Mouse (Mus musculus) lung, postnatal 14 days (tissue): ENCODE results near the gene Park7.
A peak's percentile ranks its signal among the peaks of the same experiment; 100 is the strongest.
"Not testable (repeated sequence)": the region's sequence is repeated elsewhere in the genome, so short reads cannot be mapped to it uniquely, and the experiment has no call there.

Experiments used
- DNase-seq: peaks from one replicate; pipeline ENCODE4 v3.0.0; 2021

Park7 gene

DNA sequence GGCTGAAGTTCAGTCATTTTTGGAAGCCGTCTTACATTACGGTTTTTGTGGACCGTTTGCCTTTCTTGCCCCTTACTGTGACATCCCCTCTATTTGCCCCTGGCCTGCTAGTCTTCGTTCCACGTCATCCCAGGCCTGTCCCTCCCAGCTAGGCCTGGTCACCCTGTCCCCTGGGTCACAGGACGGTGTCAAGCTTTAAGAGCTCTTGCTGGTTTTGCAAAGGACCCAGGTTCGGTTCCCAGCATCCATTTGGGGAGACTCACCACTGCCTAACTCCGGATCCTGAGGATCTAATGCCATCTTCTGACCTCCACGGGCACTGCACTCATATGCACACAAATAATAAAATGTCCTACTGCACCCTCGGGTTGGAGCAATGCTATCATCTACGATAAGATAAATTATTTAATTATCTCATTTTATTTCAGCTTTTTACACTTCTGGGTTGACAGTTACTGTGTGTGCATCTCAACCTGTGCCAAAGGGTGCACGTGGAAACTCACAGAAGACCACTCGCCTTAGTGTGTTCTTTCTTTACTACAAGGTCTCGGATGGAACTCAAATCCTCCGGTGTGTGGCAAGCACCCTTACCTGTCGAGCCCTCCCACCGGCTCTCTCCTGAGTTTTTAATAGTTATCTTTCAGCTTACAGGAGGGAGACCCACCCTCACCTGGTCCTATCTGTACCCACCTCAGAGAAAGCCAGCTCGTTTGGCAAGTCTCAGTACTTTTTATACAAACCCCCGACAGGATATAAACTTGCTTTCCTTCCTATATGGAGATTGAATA, 3.9 kb downstream of the Park7 start:
- no peak for DNase-seq

DNA sequence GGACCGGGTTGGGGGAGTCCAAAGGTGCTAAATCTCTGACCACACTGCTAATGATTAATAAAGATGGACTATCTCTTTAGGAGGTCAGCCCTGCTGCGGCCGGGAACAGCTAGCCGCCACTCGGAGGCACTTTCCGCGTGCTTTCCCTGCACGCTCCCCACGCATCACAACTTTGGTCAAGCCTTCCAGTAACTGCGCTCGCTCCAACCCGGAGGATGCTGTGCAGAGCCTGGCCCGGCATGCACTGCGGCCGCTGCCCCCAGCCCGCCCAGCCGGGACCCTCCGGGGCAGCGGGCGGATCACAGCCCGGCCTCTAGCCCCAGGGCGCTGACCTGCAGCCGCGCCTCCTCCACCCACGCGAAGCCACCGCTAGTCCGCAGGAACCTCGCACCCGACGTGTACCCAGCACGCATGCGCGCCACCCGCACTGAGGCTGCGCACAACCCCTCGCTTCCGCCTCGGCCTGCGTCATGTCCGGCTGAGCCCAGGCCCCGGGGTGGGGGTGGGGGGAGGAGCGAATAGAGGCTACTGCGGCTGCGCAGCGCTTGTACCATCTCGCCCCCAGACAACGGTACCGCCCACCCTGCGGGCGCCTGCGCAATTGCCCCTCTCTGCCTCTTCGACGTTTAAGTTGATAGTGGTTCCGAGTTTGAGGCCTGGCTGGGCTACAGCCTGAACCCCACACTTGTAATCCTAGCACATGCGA, 4.6 kb downstream of the Park7 start:
- DNase-seq = peak; percentile 99

DNA sequence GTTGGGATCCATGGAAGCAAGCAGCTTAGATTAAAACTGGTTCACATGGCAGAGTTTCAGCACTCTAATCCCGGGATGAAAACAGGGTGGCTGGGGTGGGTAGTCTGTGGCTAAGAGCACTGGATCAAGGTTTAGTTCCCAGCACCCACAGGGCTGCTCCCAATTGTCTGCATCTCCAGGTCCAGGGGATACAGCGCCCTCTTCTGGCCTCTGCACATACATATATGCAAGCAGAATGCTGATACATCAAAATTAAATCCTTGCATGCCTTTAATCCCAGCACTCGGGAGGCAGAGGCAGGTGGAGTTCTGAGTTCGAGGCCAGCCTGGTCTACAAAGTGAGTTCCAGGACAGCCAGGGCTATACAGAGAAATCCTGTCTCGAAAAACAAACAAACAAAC, 5.7 kb downstream of the Park7 start:
- DNase-seq = not testable (repeated sequence)

DNA sequence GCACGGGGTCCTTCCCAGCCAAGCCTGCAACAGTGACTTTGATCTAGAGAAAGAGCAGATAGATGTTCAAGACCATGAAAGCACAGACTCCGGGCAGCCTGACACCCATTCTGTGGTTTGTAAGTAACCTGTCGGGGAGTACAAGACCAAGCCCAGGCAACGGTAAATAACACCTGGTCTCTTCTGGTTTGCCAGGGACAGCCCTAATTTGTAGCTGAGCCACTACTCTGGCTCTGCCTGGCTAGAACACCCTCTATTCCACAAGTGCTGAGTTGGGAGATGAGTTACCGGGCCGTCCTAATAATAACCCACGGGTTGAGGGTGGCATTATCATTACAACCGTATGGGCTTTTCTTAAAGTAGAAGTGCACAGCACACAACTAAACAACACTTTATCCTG, 7.1 kb downstream of the Park7 start:
- no peak for DNase-seq

DNA sequence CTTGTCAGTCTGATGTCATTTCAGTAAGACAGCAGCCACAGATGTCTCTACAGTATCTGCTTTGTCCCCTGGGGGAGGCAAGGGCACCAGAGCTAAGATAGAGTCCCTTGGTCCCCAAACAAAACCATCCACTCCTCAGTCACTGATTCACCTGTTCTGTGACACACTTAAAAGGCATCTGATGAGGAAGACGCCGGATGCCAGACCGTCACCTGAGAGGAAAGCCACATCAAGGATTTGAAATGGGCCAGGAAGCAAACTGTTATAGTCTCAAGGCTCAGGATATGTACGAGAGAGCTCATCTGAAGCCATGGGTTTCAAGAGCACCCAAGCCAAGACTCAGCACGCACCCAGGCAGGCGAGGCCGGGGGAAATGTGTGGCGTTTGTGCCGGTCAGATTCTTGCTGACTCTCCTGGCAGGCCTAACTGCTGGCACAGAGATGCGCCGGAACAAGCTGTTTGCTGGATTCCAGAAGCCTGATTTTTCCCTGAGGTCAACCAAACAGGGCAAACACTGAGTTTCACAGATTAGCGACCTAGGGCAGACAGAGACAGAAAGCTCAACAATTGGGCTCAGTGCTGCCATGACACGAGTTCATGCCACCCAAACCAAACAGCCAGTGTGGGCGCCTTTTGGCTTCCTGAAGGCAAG, 11.0 kb downstream of the Park7 start:
- DNase-seq = no peak

DNA sequence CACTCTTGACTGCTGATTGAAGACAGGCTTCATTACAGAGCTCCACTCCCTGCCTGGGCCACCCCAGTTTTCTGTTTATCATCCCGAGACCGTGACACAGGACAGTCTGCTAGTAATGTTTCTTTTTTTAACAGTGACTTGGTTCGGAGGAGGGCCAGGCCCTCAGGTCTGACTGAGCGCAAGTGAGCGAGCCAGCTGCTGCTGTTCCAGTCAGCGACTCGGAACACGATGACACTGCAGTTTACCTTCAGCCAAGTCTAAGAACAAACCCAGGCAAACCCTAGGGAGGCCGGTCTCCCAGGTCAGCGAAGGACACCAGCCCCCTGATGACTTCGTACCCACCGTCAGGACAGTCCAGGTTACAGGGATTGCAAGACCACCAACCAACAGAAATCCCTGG, 12.2 kb downstream of the Park7 start:
- DNase-seq = no peak

DNA sequence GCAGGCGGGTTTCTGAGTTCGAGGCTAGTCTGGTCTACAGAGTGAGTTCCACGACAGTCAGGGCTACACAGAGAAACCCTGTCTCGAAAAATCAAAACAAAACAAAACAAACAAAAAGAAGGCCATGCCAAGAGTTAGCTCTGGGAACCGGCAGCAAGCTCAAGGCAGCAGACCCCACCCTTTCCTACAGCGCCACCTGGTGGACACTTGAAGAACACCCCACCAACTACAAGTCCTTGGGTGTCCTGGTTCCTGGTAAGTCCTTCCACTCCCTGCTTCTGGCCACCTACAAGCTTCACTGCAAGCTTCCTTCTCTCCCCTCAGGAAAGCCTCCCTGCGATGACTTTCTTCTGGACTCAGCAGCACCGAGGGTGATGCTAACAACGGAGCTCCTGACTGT, 12.6 kb downstream of the Park7 start:
- peak; percentile 86 for DNase-seq

DNA sequence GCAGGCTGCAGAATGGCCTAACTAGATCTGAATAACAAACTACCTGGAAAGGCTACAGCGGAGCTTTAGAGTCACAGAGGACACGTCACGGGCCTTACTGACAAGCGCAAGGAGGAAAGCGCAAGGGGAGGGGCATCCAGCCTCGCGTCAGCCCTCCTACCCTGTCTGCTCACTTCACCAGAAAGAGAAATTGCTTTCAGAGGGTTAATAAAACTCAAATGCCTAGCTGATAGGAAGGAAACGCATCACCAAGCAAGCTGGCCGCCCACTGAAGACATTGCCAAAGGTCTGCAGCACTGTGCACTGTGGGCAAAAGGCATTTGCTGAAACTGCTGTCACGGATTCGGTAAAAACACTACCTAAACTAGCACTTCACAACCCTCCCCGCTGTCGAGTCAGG, 13.8 kb downstream of the Park7 start:
- no peak for DNase-seq

DNA sequence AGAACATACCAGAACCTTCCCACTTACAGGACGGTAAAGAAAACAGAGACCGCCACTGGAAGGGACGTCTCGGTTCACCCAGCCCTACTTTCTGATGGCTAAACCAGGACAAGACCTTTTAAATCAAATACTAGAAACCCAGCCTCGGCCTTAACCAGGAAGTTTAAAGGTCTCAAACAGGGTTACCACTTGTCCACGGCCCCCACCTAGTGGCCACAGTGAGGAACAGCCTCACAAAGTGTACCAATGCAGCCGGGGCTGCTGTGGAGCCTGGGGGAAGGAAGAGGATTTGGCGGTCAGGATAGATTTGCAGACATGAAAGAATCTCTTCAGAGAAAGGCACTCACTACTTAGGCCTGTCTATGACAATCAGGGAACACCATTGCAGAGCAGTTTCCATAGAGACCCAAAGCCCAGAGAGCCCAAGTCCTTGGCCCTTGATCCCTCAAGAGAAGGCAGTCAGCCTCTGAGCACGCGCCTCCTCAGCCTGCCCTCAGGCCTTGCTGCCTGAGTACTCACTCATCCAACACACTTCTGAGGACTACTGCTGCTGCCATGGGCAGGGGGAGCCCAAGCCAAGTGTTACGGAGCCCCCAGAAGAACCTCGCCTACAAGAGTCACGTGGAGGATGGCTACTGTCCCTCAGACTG, 15.4 kb downstream of the Park7 start:
- DNase-seq = peak; percentile 74

DNA sequence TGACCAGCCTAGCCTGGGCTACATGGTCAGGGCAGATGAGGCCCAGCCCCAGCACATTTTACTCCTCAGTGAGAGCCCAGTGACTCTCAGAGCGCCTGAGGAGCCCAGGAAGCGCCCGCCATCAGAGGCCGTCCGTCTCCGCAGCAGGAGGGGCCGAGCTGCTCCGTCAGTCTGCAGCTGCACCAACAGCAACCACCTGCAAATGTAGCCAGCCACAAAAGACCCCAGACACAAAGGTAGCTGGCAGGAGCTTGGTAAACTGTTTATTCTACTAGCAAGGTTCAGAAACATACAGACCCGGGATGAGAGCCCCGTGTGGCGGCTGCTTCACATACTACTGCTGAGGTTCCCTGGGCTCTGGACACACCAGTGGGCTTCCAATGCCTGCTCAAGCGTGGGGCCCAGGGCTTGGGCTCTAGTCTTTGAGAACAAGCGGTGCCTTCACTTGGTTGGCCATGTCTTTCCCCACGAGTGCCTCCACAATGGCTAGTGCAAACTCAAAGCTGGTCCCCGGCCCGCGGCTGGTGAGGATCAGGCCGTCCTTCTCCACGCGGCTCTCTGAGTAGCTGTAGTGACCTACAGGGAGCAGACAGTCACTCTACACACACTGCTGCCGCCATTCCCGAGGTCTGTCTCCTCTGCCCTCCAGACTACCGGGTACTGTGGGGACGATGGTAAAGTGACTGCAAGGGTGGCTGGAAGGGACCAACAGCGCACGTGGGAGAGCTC, 17.2 kb downstream of the Park7 start:
- no peak for DNase-seq

DNA sequence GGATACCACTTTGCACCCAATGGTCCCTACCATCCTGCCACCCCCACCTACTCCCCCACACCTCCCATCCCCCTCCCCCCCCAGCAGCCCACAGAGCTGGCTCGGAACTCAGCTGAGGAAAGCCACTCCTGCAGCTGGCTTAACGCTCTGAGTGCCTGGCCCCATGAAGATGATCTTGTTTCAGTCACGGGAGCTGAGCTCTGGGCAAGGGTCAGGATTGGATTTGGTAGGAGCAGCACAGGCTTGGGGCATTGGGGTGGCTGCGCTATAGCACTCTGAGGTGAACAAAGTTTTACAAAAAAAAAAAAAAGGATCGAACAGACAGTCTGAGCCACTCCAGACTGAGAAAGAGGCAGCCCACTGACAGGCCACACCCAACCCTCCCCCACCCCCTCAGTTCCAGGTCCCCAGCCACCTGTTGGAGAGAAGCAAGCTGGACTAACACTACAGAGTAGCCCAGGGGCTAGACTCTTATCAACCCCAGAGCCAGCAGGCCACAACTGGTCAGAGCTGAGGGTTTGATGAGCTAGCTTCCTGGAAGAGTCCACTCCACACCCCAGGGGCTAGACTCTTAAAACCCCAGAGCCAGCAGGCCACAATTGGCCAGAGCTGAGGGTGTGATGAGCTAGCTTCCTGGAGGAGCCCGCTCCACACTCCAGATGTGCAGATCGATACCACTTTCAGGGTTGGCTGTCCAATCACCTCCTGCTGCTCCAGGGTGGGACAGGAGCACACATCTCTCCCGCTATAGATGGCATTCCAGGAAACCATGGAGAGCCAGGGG, 19.3 kb downstream of the Park7 start:
- no peak for DNase-seq

DNA sequence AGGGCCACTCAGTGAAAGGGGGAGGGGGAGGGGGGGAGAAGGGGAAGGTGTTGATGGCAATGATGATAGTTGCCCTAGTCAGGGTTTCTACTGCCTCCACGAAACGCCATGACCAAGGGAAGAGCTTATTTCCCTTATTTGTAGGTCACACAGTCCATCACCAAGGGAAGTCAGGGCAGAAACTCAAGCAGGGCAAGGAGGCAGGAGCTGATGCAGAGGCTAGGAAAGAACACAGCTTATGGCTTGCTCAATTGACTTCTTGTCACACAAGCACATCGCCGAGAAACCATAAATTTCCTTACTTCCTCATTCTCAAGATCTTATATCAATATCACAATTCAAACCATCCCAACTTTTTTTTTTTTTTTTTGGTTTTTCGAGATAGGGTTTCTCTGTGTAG, 22.9 kb downstream of the Park7 start:
- no peak for DNase-seq

DNA sequence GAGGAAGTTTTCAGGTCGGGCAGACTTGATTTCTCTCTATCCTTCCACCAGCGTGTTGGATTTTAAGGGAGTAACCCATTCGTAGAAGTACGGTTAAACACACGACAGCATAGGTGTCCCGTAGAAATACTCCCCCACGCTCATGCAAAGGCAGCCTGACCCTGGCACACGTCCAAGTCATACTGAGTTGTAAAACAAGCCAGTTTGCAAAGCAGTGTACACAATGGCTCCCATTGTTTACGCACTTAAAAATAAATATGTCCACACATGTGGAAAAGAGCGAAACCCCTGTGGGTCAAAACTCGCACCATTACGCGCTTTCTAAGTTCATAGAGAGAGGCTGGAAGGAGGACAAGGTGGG, 24.3 kb downstream of the Park7 start:
- peak; percentile 43 for DNase-seq

DNA sequence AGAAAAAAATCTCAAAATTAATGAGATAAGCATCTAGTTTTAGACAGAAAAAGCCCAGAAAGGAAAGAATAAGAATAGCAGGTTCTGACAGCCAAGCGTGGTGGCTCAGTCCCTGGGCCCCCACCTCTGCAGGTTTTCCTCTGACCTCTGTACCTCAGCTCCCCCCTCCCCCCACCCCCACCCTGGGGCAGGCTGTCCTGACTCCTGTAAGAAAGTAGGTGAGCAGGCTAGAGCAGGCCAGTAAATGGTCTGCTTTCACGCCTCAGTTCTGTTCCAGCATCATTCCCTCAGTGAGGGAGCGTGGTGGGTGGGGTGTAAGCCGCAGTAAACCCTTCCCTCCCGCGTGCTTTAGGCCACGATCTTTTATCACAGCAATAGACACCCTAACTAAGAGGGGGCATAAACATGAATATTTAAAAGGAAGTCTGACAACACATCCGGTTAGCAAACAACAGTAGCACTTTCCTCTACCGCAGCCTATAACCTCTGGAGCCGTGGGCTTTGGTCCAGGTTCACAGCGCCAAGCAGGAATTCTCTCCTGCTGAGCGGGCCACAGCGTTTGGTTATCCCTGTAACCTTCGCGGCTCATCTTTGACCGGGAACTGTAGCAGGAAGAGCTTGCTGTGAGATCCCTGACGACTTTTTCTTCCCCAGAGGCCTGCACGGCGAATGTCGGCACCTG, 24.8 kb downstream of the Park7 start:
- DNase-seq = no peak

DNA sequence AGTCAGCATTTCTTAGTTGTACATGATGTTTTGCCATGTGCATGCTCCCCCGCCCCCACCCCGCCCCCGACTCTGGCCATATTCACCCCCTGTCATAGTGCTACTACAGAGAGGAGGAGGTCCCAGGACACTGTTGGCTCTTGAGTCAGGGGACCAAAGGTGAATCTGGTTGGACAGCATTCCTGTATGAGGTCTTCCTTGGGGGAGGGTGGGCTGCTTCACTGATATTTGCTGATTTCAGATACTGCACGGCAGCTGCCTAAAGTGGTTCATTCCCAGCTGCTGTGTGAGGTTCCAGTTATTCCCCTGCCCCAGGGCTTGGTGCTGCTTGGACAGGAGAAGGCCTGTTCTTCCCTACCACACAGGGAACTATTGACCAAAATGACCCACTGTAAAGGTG, 25.7 kb downstream of the Park7 start:
- no peak for DNase-seq

DNA sequence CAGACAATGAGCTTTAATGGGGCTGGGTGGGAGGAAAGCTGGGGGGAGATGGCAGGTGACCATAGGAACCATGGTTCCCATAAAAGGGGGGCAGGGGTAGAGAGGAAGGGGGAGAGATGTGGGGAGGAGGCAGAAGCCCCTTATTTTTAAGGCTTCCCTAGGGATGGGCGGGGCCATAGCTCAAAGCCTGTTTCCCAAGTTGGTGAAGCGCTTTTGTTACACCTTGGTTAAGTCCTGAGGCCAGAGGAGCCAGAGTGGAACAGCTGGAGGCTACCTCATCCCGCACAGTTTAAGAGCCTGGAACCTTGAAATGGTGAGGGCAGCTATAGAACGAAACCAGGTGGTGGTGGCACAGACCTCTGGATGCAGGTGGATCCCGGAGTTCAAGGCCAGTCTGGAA, 26.3 kb downstream of the Park7 start:
- no peak for DNase-seq

DNA sequence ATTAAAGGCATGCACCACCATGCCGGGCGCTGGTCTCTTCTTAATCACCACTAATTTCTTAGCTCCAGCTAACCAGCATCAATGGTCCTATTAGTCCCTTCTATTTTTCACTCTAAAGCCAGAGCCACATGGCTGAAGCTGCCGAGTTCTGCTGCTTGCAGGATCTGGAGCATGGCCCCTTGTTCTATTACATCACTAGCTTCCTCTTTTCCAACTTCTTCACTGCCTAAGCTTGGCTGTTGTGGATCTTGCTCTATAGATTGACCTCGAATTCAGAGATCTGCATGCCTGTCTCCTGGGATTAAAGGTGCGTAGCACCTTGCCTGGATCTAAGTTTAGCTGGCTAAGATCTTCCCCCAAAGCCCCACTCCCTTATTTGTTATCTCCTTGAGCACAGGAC, 31.6 kb downstream of the Park7 start:
- no peak for DNase-seq

DNA sequence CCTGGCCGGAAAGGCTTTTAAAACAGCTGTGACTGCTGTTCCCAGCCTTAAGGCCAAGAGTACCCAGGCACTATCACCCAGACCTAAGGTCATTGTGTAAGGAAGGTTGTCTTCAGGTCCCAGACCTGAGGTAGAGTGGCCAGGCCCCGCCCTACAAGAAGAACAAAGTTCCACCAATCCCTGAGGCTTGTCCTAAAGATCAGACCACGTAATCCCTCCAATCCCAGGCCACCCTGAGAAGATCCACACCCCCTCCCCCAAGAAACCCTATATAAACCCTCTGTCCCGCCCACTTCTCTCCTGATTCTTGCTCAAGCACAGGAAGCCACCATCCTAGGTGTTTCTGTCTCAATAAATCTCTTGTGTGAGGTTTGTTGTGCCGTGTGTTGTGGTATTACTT, 33.9 kb downstream of the Park7 start:
- no peak for DNase-seq

DNA sequence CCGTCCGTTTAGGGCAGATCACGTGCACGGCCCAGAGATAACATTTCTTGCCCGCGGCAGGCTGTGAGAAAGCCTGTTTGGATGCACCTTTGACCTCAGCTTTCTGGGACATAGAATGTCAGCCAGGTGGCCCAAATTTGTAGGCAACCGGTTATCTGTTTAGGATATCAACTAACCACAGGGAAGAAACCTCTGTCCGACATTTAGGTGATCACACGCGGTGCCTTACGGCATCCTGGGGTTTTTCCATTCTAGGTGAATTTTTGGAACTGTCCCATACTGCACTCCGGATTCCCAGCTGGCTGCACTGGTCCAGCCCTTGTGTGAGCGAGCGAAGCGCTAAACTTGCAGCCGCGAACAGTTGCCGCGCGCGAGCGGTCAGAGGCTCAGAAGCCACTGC, 34.6 kb downstream of the Park7 start:
- DNase-seq = no peak

DNA sequence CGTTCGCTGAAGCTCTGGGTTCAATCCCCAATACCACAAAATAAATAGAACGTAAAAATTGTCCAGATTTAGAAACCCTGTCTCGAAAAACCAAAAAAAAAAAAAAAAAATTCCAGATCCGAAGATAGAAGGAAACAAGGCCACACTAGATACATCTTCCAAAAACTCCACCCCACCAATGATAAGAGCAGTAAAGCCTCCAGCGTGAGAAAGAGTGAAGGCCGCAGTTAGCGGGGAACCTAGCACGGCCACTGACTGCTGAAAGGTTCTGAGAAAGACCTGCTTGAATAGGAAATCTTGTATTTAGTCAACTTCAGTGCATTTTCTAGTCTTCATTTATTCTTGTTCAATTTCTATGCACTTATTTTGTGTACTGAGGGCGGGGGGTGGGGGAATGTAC, 38.8 kb downstream of the Park7 start:
- DNase-seq = no peak

DNA sequence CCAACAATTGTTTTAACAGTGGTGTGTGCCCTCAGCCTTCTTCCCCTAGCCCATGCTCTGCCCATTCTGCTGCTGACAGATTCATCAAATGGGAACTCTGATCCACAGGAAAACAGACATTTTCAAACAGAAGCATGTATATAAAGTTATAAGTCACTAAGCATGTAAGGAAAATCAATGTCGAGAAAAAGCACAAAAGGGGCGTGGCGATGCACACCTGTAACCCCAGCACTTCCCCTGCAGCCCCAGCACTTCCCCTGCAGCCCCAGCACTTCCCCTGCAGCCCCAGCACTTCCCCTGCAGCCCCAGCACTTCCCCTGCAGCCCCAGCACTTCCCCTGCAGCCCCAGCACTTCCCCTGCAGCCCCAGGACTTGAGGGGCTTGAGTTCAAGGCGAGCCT, 39.8 kb downstream of the Park7 start:
- DNase-seq = not testable (repeated sequence)

DNA sequence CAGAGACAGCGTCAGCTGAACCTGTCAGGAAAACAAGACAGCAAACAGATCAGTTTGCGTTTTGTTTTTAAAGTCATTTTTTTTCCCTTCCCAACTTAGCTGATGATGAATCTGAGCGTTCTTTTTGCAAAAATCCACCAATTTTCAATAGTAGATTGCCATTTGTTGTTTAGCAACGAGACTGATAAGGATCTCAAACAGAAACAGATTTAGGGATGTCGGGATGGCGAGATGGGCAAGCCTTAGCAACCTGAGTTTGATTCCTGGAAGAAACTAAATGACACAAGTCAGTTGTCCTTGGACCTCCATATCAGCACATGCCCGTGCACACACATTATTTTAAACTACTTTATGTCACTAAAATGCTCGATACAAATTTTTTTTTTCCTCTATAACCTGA, 41.6 kb downstream of the Park7 start:
- no peak for DNase-seq
